Mouse (Mus musculus): ENCODE data around the gene Pfkfb4. TPM values are rescaled to one million over a fixed set of nuclear protein-coding genes. Genes with fewer than 3 reads are reported as not detected.
A peak's percentile ranks its signal among the peaks of the same experiment; 100 is the strongest.

The Pfkfb4 gene
- polyA plus RNA-seq, 1 experiment: 4.4 TPM

DNA sequence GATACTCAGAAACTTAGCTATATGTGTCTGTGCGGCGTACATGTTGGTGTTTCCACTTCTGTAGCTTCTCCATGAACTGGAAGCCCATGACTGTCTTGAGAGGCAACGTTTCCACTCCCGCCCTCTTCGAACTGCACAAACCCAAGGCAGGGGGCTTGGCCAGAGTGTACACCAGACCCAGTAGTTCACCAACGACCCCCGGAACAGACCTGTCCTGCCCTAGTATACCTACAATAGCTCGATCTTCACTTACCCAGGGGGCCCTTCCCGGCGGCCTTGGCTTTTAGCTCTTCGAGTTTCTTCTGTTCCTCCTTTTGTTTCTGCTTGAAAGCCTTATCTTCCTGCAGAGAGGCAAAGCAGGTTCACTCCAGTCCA lies 90.2 kb downstream of the Pfkfb4 start:
- Histone ChIP-seq H3K36me3 (ENCODE audit: control insufficient read depth, insufficient read depth) (peaks cover 5% of the 10 kb centered on the region), H3K79me2 (ENCODE audit: control insufficient read depth, insufficient read depth) (peaks cover 34% of the 10 kb centered on the region), H3K4me2 (ENCODE audit: low read depth) (peak overlapping the region; percentile 95), H3K27me3 (ENCODE audit: control insufficient read depth, insufficient read depth, insufficient read length) (no peaks in the 10 kb centered on the region), H3ac (ENCODE audit: control insufficient read depth, insufficient read length) (peak overlapping the region; percentile 22), H3K4me3 (peak overlapping the region; percentile 90)
- no peak for TF ChIP-seq E2F4 (IDR thresholded peaks at IDR 0.05; ENCODE audit: insufficient read depth)
- no peak for TF ChIP-seq TCF12 (IDR thresholded peaks at IDR 0.05; ENCODE audit: insufficient read depth, poor library complexity, severe bottlenecking)
- TF ChIP-seq USF1 (IDR thresholded peaks at IDR 0.05; ENCODE audit: low read depth): no peak
- no peak for TF ChIP-seq POLR2A (IDR thresholded peaks at IDR 0.05; ENCODE audit: insufficient read length, low read depth)
- no peak for TF ChIP-seq MYOG (IDR thresholded peaks at IDR 0.05; ENCODE audit: control insufficient read depth in 1 of 3, insufficient read depth in 1 of 3, insufficient read length in 2 of 3, low read depth in 2 of 3)
- TF ChIP-seq REST (IDR thresholded peaks at IDR 0.05; ENCODE audit: insufficient read depth, insufficient read length): no peak
- TF ChIP-seq SRF (IDR thresholded peaks at IDR 0.05; ENCODE audit: control insufficient read depth, insufficient read length, low read depth): no peak
- TF ChIP-seq MYOD1 (IDR thresholded peaks at IDR 0.05; ENCODE audit: control insufficient read depth in 1 of 3, insufficient read length in 2 of 3, low read depth in 2 of 3): no peak
- no peak for TF ChIP-seq TCF3 (IDR thresholded peaks at IDR 0.05; ENCODE audit: insufficient read length, low read depth)
- no peak for TF ChIP-seq MAX (IDR thresholded peaks at IDR 0.05; ENCODE audit: low read depth)
- TF ChIP-seq CEBPB (IDR thresholded peaks at IDR 0.05; ENCODE audit: insufficient read depth, poor library complexity, severe bottlenecking): no peak

Other genes starting within 250 kb of the Pfkfb4 start
- gene Ip6k2, start 208.0 kb upstream of the Pfkfb4 start, polyA plus RNA-seq (2012; fragmentation: generic; extraction: Trizol): 45.5 TPM
- 5.9 TPM for gene Nckipsd, start 183.4 kb upstream of the Pfkfb4 start, polyA plus RNA-seq (2012; fragmentation: generic; extraction: Trizol)
- 0.65 TPM for gene Celsr3, start 165.5 kb upstream of the Pfkfb4 start, polyA plus RNA-seq (2012; fragmentation: generic; extraction: Trizol)
- 18.8 TPM for gene Slc26a6, start 138.5 kb upstream of the Pfkfb4 start, polyA plus RNA-seq (2012; fragmentation: generic; extraction: Trizol)
- gene Tmem89, start 77.2 kb upstream of the Pfkfb4 start, polyA plus RNA-seq (2012; fragmentation: generic; extraction: Trizol): not detected
- gene Uqcrc1, start 55.1 kb upstream of the Pfkfb4 start, polyA plus RNA-seq (2012; fragmentation: generic; extraction: Trizol): 468 TPM
- 8.4 TPM for gene Col7a1, start 38.2 kb upstream of the Pfkfb4 start, polyA plus RNA-seq (2012; fragmentation: generic; extraction: Trizol)
- gene Ucn2, start 5.8 kb upstream of the Pfkfb4 start, polyA plus RNA-seq (2012; fragmentation: generic; extraction: Trizol): 0.17 TPM
- gene Shisa5, start 46.8 kb downstream of the Pfkfb4 start, polyA plus RNA-seq (2012; fragmentation: generic; extraction: Trizol): 82.8 TPM
- gene Trex1, start 68.0 kb downstream of the Pfkfb4 start, polyA plus RNA-seq (2012; fragmentation: generic; extraction: Trizol): 10.0 TPM
- gene Atrip, start 82.3 kb downstream of the Pfkfb4 start, polyA plus RNA-seq (2012; fragmentation: generic; extraction: Trizol): 9.6 TPM
- gene Ccdc51, start 90.7 kb downstream of the Pfkfb4 start, polyA plus RNA-seq (2012; fragmentation: generic; extraction: Trizol): 13.8 TPM
- 271 TPM for gene Tma7, start 90.8 kb downstream of the Pfkfb4 start, polyA plus RNA-seq (2012; fragmentation: generic; extraction: Trizol)
- gene Plxnb1, start 103.6 kb downstream of the Pfkfb4 start, polyA plus RNA-seq (2012; fragmentation: generic; extraction: Trizol): 6.1 TPM
- gene Fbxw21, start 170.3 kb downstream of the Pfkfb4 start, polyA plus RNA-seq (2012; fragmentation: generic; extraction: Trizol): not detected
- gene Fbxw13, start 204.2 kb downstream of the Pfkfb4 start, polyA plus RNA-seq (2012; fragmentation: generic; extraction: Trizol): not detected
- gene Fbxw20, start 243.0 kb downstream of the Pfkfb4 start, polyA plus RNA-seq (2012; fragmentation: generic; extraction: Trizol): not detected